Mouse (Mus musculus): ENCODE measurements around the gene Timp2.
"Not testable (repeated sequence)": the region's sequence is repeated elsewhere in the genome, so short reads cannot be mapped to it uniquely, and the experiment has no call there.

GRCm38 (mm10) chr11:118387816-118388215 is 32.3 kb upstream of the Timp2 start:
- not testable (repeated sequence) for TF ChIP-seq TAL1 (conservative IDR thresholded peaks at IDR 0.05; ENCODE audit: low read depth, low read length); CTCF (IDR thresholded peaks at IDR 0.05; ENCODE audit: low read depth, low read length); POLR2AphosphoS5 (IDR thresholded peaks at IDR 0.05; ENCODE audit: insufficient replicate concordance, low read depth, low read length); GATA1 (IDR thresholded peaks at IDR 0.05; ENCODE audit: borderline replicate concordance, low read length)

Measured in G1E (cell line).